Mouse (Mus musculus): Measurements from ENCODE around the gene Cd81.

DNA sequence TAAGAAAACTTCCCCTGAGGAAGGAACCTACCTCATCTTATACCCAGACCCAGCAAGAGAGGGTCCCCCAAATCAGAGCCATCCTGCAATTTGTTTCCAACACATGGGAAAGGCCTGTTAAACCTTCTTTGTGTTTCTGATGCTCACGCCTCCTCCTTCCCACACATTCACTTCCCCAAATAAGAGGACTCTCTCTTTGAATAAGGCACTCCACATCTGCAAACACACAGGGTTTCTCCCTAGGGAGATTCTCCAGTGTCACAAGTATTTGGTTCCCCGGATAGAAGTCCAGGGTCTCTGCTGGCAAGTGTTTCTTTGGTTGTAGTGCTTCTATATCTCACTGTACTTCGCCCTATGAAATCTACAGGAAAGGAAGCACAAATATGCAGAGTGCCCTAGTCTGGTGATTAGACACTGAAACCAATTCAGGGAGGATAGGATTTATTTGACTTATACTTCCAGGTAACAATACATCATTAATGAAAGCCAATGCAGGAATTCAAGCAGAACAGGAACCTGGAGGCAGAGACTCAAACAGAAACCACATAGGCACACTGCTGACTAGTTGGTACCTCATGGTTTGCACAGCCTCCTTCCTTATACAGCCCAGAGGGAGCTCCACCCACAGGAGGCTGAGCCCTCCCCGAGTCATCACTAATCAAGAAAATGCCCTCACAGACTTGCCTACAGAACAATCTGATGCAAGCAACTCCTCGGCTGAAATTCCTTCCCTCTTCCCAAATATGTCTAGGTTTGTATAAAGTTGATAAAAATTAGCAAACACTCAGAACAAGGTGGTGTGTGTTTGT, 31.0 kb upstream of the Cd81 start:
- TF ChIP-seq CTCF (IDR thresholded peaks at IDR 0.05; ENCODE audit: low read depth) (no peak), EP300 (IDR thresholded peaks at IDR 0.05; ENCODE audit: low read depth) (no peak)

All from heart, postnatal 0 days (tissue).